Mouse (Mus musculus) ovary, adult 18-20 months (tissue): ENCODE data around the gene Ncor2.

Source experiments
- DNase-seq: peaks from one replicate; pipeline ENCODE4 v3.0.0; 2022; ENCODE audit warnings: low spot score, mixed read lengths

Gene Ncor2

GRCm38 (mm10) chr5:125127920-125128319 lies 51.1 kb downstream of the Ncor2 start:
- DNase-seq = no peak

- DNase-seq = no peak
These were observed 51.6 kb downstream of the Ncor2 start for GRCm38 (mm10) chr5:125127426-125127825.

- no peak for DNase-seq
These were observed 53.0 kb downstream of the Ncor2 start for GRCm38 (mm10) chr5:125125966-125126464.

GRCm38 (mm10) chr5:125125219-125125618 lies 53.8 kb downstream of the Ncor2 start:
- DNase-seq = no peak

- DNase-seq = no peak
These were observed 55.0 kb downstream of the Ncor2 start for GRCm38 (mm10) chr5:125124002-125124401.

GRCm38 (mm10) chr5:125123206-125123605 lies 55.8 kb downstream of the Ncor2 start:
- DNase-seq = no peak

- no peak for DNase-seq
These were observed 56.5 kb downstream of the Ncor2 start for GRCm38 (mm10) chr5:125122546-125122945.

- no peak for DNase-seq
These were observed 57.0 kb downstream of the Ncor2 start for GRCm38 (mm10) chr5:125122049-125122448.

- no peak for DNase-seq
These were observed 58.3 kb downstream of the Ncor2 start for GRCm38 (mm10) chr5:125120517-125121303.

- DNase-seq = no peak
These were observed 61.8 kb downstream of the Ncor2 start for GRCm38 (mm10) chr5:125117238-125117637.

GRCm38 (mm10) chr5:125113029-125113428 lies 66.0 kb downstream of the Ncor2 start:
- DNase-seq = no peak

- no peak for DNase-seq
These were observed 66.4 kb downstream of the Ncor2 start for GRCm38 (mm10) chr5:125112588-125112987.

- DNase-seq = peak; percentile 50
These were observed 67.9 kb downstream of the Ncor2 start for GRCm38 (mm10) chr5:125111137-125111536.

- no peak for DNase-seq
These were observed 68.3 kb downstream of the Ncor2 start for GRCm38 (mm10) chr5:125110722-125111121.

GRCm38 (mm10) chr5:125110196-125110595 lies 68.8 kb downstream of the Ncor2 start:
- no peak for DNase-seq

- peak; percentile 28 for DNase-seq
These were observed 71.9 kb downstream of the Ncor2 start for GRCm38 (mm10) chr5:125107011-125107651.

- peak; percentile 53 for DNase-seq
These were observed 72.8 kb downstream of the Ncor2 start for GRCm38 (mm10) chr5:125106191-125106590.

GRCm38 (mm10) chr5:125104841-125105240 lies 74.2 kb downstream of the Ncor2 start:
- DNase-seq = no peak

GRCm38 (mm10) chr5:125103396-125103795 lies 75.6 kb downstream of the Ncor2 start:
- no peak for DNase-seq

- DNase-seq = no peak
These were observed 76.1 kb downstream of the Ncor2 start for GRCm38 (mm10) chr5:125102907-125103306.

GRCm38 (mm10) chr5:125102352-125102751 lies 76.7 kb downstream of the Ncor2 start:
- DNase-seq = no peak

- no peak for DNase-seq
These were observed 79.2 kb downstream of the Ncor2 start for GRCm38 (mm10) chr5:125099785-125100350.

- DNase-seq = no peak
These were observed 80.3 kb downstream of the Ncor2 start for GRCm38 (mm10) chr5:125098692-125099091.
